Mouse (Mus musculus) bone marrow macrophage, adult 2 months (primary cell): Measurements from ENCODE around the gene Cacna1i.
A peak's percentile ranks its signal among the peaks of the same experiment; 100 is the strongest.

Source experiments
- CTCF ChIP-seq: IDR thresholded peaks from 2 replicates; pipeline ENCODE4 v1.5.1; 2012; ENCODE audit warnings: low read depth, mild to moderate bottlenecking, low read length, moderate library complexity
- POLR2A ChIP-seq: IDR thresholded peaks from 2 replicates; pipeline ENCODE4 v1.6.1; 2012; ENCODE audit warnings: mild to moderate bottlenecking, low read depth, low read length, borderline replicate concordance

GRCm38 (mm10) chr15:80289436-80289835 lies 2.4 kb downstream of the Cacna1i start:
- TF ChIP-seq CTCF (peak; percentile 85), POLR2A (no peak)
